Comparison of ENCODE assay signal across 7 mouse cellular contexts in the genomic region with DNA sequence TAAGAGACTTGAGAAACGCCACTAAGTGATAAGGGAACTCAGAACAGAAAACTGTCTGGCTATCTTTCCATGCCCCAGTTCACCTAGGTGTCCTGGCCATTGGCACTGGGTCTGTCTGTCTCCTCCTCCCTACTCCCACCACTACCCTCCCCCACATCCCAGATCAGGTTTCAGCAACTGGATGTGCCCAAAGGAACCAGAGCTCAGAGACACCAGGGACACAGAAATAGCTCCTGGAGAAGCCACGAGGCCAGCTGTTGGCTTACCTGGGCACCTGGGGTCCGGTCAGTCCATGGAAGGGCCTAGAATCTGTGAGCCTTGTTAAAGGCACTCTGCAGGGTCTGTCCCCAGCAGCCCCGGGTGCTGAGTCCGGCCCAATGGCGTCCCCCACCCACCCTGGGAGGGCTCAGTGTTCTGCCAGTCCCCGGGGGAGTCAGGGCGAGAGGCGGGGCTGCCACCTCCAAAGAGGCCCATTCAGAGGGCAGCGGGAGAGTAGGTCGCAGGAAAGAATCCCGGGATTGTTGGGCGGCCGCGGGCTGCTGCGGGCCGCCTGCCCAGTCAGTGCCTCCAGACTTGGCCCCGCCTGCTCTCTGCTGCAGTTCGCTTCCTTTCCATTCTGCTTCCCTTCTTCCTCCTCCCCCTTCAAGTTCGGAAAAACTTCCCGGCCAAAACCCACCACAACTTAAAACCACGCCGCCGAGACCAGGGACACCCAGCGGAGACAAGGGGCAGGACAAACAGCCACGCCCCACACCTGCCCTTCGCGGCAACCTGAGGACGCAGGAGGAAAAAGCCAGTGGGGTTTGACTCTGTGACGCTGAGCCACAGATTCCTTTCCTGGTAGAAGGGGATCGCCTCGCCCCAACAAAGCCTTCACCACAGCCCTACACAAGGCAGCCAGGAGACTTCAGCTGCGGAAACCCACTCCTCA.
DNase-seq lines count a peak whose midpoint lies in the region; ATAC-seq and TF ChIP-seq lines count a peak whose summit lies in the region.

No protein-coding gene starts in this region.

- H3K27me3 ChIP-seq in forebrain, embryonic 14.5 days (replicated peaks; ENCODE audit: control insufficient read depth, insufficient read depth, low read length), result no peaks in the 10 kb centered on the region
- no peaks in the 10 kb centered on the region for H3K27me3 ChIP-seq in heart, embryonic 15.5 days
- 0 out of 2 replicates have a peak, but pooled peaks cover 3% of the 10 kb centered on the region for H3K27me3 ChIP-seq in liver, embryonic 11.5 days (replicated peaks; ENCODE audit: control insufficient read depth, insufficient read depth, low read length)
- H3K27me3 ChIP-seq in midbrain, postnatal 0 days (ENCODE audit: insufficient read depth, low read length), result no peaks in the 10 kb centered on the region

- peaks cover 22% of the 10 kb centered on the region for H3K4me1 ChIP-seq in forebrain, embryonic 14.5 days (ENCODE audit: control insufficient read depth, insufficient read depth, low read length)
- peaks cover 58% of the 10 kb centered on the region for H3K4me1 ChIP-seq in heart, embryonic 15.5 days (replicated peaks)
- H3K4me1 ChIP-seq in liver, embryonic 11.5 days (replicated peaks; ENCODE audit: control insufficient read depth, insufficient read depth, low read length), result peaks cover 11% of the 10 kb centered on the region; the same call in 1 of the 2 replicates
- H3K4me1 ChIP-seq in midbrain, postnatal 0 days (ENCODE audit: insufficient read depth, low read length), result peaks cover 6% of the 10 kb centered on the region; the same call in 1 of the 2 replicates

- peak; percentile 26; the same call in 1 of the 2 replicates for TF ChIP-seq CTCF in midbrain, postnatal 0 days (IDR thresholded peaks at IDR 0.05)

- peak; percentile 66 for DNase-seq in cerebellum, adult 11-12 months
- DNase-seq in forebrain, embryonic 14.5 days (ENCODE audit: low spot score), result peak; percentile 78
- peak; percentile 85 for DNase-seq in kidney, postnatal 10 days
- peak; percentile 60 for DNase-seq in liver, embryonic 11.5 days (ENCODE audit: low spot score)
- DNase-seq in midbrain, postnatal 0 days (ENCODE audit: low spot score), result peak; percentile 81
- peak; percentile 73 for DNase-seq in testis, postnatal 14 days (ENCODE audit: low spot score)

- H3K27ac ChIP-seq in forebrain, embryonic 14.5 days (ENCODE audit: low read depth, low read length), result peak overlapping the region; percentile 29
- peak overlapping the region; percentile 97 for H3K27ac ChIP-seq in heart, embryonic 15.5 days
- peak overlapping the region; percentile 57 for H3K27ac ChIP-seq in liver, embryonic 11.5 days (ENCODE audit: low read depth, low read length)
- H3K27ac ChIP-seq in midbrain, postnatal 0 days (ENCODE audit: low read depth, low read length), result peak overlapping the region; percentile 51; the same call in 1 of the 2 replicates

- H3K36me3 ChIP-seq in forebrain, embryonic 14.5 days (ENCODE audit: control insufficient read depth, insufficient read depth, low read length), result no peaks in the 10 kb centered on the region
- no peaks in the 10 kb centered on the region for H3K36me3 ChIP-seq in heart, embryonic 15.5 days
- no peaks in the 10 kb centered on the region for H3K36me3 ChIP-seq in liver, embryonic 11.5 days (ENCODE audit: control insufficient read depth, insufficient read depth, low read length)
- no peaks in the 10 kb centered on the region for H3K36me3 ChIP-seq in midbrain, postnatal 0 days (ENCODE audit: insufficient read depth, low read length)

- peak overlapping the region; percentile 55 for H3K4me2 ChIP-seq in forebrain, embryonic 14.5 days (ENCODE audit: low read length)
- peak overlapping the region; percentile 79 for H3K4me2 ChIP-seq in heart, embryonic 15.5 days
- H3K4me2 ChIP-seq in liver, embryonic 11.5 days, result peak overlapping the region; percentile 71
- peak overlapping the region; percentile 88 for H3K4me2 ChIP-seq in midbrain, postnatal 0 days (ENCODE audit: low read depth, low read length, poor library complexity, severe bottlenecking)

- peak overlapping the region; percentile 26 for H3K4me3 ChIP-seq in forebrain, embryonic 14.5 days (ENCODE audit: low read depth, low read length)
- H3K4me3 ChIP-seq in heart, embryonic 15.5 days, result peak overlapping the region; percentile 61
- peak overlapping the region; percentile 40 for H3K4me3 ChIP-seq in liver, embryonic 11.5 days (ENCODE audit: low read depth, low read length)
- H3K4me3 ChIP-seq in midbrain, postnatal 0 days (ENCODE audit: low read depth, low read length), result peak overlapping the region; percentile 39

- H3K9me3 ChIP-seq in forebrain, embryonic 14.5 days (replicated peaks; ENCODE audit: control insufficient read depth, low read length), result no peaks in the 10 kb centered on the region
- H3K9me3 ChIP-seq in heart, embryonic 15.5 days (replicated peaks), result no peaks in the 10 kb centered on the region
- no peaks in the 10 kb centered on the region for H3K9me3 ChIP-seq in liver, embryonic 11.5 days (ENCODE audit: control insufficient read depth, low read length)
- H3K9me3 ChIP-seq in midbrain, postnatal 0 days (ENCODE audit: low read length), result no peaks in the 10 kb centered on the region

- peak overlapping the region; percentile 48 for H3K9ac ChIP-seq in forebrain, embryonic 14.5 days (ENCODE audit: low read length)
- peak overlapping the region; percentile 70 for H3K9ac ChIP-seq in heart, embryonic 15.5 days
- peak overlapping the region; percentile 27; the same call in 1 of the 2 replicates for H3K9ac ChIP-seq in liver, embryonic 11.5 days (ENCODE audit: low read depth, low read length)
- peak overlapping the region; percentile 50 for H3K9ac ChIP-seq in midbrain, postnatal 0 days (replicated peaks; ENCODE audit: low read length, poor library complexity, severe bottlenecking)

- peak; percentile 85 for ATAC-seq in forebrain, embryonic 14.5 days
- ATAC-seq in heart, embryonic 15.5 days (replicated peaks; ENCODE audit: insufficient number of reproducible peaks, insufficient read depth, low FRiP score, low read depth), result peak; percentile 86
- peak; percentile 74 for ATAC-seq in liver, embryonic 11.5 days (replicated peaks; ENCODE audit: low FRiP score)
- ATAC-seq in midbrain, postnatal 0 days (ENCODE audit: low FRiP score), result peak; percentile 82

- 0% methylated on average over 29 of the region's 33 CpGs for WGBS in forebrain, embryonic 14.5 days
- WGBS in heart, embryonic 15.5 days, result 1% methylated on average over 29 of the region's 33 CpGs
- 1% methylated on average over 30 of the region's 33 CpGs for WGBS in liver, embryonic 11.5 days
- under 1% methylated on average over 21 of the region's 33 CpGs for WGBS in midbrain, postnatal 0 days

Comparison
In these comparisons a context has a peak if more than half of its experiments do, and no peak if none do; other contexts are left out.
1. Peak in every context shown above with its lines: DNase-seq, ATAC-seq, H3K4me3 ChIP-seq and H3K27ac ChIP-seq.
2. H3K27ac ChIP-seq: peak in every context shown above with its lines; median percentile 97 in heart, embryonic 15.5 days; 57 in liver, embryonic 11.5 days; 51 in midbrain, postnatal 0 days; 29 in forebrain, embryonic 14.5 days.